Mouse (Mus musculus) midbrain, embryonic 12.5 days (tissue): Measurements from ENCODE around the gene Olfr47. TPM values are rescaled to one million over a fixed set of nuclear protein-coding genes. Genes with fewer than 3 reads are reported as not detected.
A peak's percentile ranks its signal among the peaks of the same experiment; 100 is the strongest.
"Not testable (repeated sequence)": the region's sequence is repeated elsewhere in the genome, so short reads cannot be mapped to it uniquely, and the experiment has no call there.

Experiments
- ATAC-seq: fragments of 200-750 bp; cut with Nextera tagmentation; 2 replicates; pipeline ENCODE4 v1.8.0; 2017; ENCODE audit warnings: low read depth, moderate TSS enrichment, moderate library complexity; ENCODE audit not compliant: low FRiP score
- H3K27ac ChIP-seq: fragments of 300-500 bp; sonication (generic); replicated peaks from 2 replicates; pipeline ENCODE4 v1.5.1; 2016; ENCODE audit warnings: mild to moderate bottlenecking
- H3K27me3 ChIP-seq: fragments of 300-500 bp; sonication (generic); 2 replicates; pipeline ENCODE4 v1.6.1; 2016; ENCODE audit warnings: mild to moderate bottlenecking
- H3K36me3 ChIP-seq: fragments of 300-500 bp; sonication (generic); 2 replicates; pipeline ENCODE4 v1.6.1; 2016
- H3K4me1 ChIP-seq: fragments of 300-500 bp; sonication (generic); 2 replicates; pipeline ENCODE4 v1.6.1; 2016
- H3K4me2 ChIP-seq: fragments of 300-500 bp; sonication (generic); replicated peaks from 2 replicates; pipeline ENCODE4 v1.6.1; 2016; ENCODE audit warnings: mild to moderate bottlenecking, moderate library complexity
- H3K4me3 ChIP-seq: fragments of 300-500 bp; sonication (generic); 2 replicates; pipeline ENCODE4 v1.5.1; 2016; ENCODE audit warnings: mild to moderate bottlenecking
- H3K9ac ChIP-seq: fragments of 300-500 bp; sonication (generic); replicated peaks from 2 replicates; pipeline ENCODE4 v1.6.1; 2016; ENCODE audit warnings: mild to moderate bottlenecking, moderate library complexity
- H3K9me3 ChIP-seq: fragments of 300-500 bp; sonication (generic); 2 replicates; pipeline ENCODE4 v1.6.1; 2016; ENCODE audit warnings: mild to moderate bottlenecking
- WGBS: fragments of 180-500 bp; shearing (Covaris S2); methylation state at CpG from one replicate; pipeline ENCODE4 v1.1.7; 2016; 5-methylcytosine and 5-hydroxymethylcytosine counted together
- polyA plus RNA-seq: library from polyadenylated mRNA; unstranded; fragments of >200 nt; fragmentation: Nextera tagmentation; extraction: Ambion mirVana; gene quantifications from 2 replicates; pipeline ENCODE4 v1.2.1, GENCODE M21; 2016

Gene Olfr47
- polyA plus RNA-seq, result not detected in 2 replicates

DNA sequence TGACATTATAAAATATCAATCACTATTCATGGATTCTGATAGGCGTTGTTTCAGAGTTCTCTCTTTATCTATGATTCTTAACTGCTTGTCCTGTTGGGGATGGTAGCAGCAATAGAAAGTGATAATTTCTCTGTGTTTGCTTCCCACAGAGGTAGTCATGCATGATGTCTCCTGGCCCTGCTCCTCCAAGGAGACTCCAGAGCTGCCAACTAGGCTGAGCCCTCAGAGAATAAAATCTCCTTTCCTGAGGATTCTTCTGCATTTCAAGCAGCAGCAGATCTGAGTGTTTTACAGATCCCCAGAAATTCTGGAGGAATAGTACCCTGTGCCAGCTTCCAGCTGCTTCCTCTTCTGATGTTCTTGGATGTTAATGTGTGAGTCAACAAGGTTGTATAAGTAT lies at the start of gene Olfr47:
Gene Olfr47, plus strand, starts transcription at position 275 of the 400 bp plus-strand sequence.
- H3K9ac ChIP-seq, H3K27me3 ChIP-seq, H3K4me3 ChIP-seq, ATAC-seq, H3K36me3 ChIP-seq, H3K4me1 ChIP-seq, H3K9me3 ChIP-seq, H3K4me2 ChIP-seq, H3K27ac ChIP-seq: not testable (repeated sequence)
- WGBS, result 88% methylated on average over 1 of the region's 1 CpGs

DNA sequence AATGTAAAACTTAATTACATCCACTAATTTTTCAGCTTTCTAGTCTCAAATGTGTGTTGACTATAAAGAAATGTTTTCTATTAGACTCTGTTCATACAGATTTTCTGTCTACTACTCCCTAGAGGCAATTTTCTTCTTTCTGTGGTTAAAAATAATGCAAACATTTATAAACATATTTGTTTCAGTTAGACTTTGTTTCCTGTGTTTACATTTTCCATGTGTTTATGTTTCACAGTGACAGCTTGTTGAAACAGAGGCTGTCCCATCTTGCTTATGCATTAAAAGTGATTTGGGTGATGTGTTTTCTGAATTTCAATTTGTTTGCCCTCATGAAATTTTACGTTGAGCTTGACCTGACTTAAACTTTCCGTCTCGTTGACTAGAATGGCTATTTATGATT lies 40.3 kb upstream of the Olfr47 start:
- Histone ChIP-seq H3K4me3 (no peak overlapping the region), H3K4me2 (no peak overlapping the region), H3K4me1 (no peaks in the 10 kb centered on the region), H3K36me3 (no peaks in the 10 kb centered on the region), H3K9ac (no peak overlapping the region), H3K27ac (no peak overlapping the region), H3K27me3 (no peaks in the 10 kb centered on the region), H3K9me3 (no peaks in the 10 kb centered on the region)
- no peak for ATAC-seq
- 86% methylated on average over 3 of the region's 3 CpGs for WGBS

DNA sequence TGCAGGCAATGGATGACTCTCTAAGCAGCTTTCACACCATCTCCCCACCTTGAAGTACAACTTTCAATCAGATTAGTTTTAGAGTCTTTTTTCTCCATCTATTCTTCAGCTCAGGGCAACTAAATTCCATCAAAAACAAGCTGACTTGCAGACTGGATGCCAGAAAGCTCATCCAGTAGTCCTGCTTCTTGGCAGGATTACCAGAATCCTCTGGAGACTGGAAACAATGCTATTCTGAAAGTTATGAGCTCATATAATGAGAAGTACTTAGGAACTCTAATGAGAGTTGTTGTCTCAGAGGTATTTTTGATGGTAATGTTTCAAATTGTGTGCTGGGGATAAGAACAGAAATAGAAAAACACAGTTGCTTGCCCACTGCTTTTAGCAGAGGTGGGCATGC lies 34.5 kb upstream of the Olfr47 start, which contains the start of gene Olfr435:
Gene Olfr435, plus strand, starts transcription at position 366 of the 400 bp plus-strand sequence.
- H3K27me3 ChIP-seq, result no peaks in the 10 kb centered on the region
- H3K4me3 ChIP-seq, result no peak within 1 kb of the TSS
- H3K4me2 ChIP-seq, result no peak within 1 kb of the TSS
- no peak within 1 kb of the TSS for H3K27ac ChIP-seq
- no peak within 1 kb of the TSS for H3K9ac ChIP-seq
- no peaks in the 10 kb centered on the region for H3K9me3 ChIP-seq
- ATAC-seq, result no peak
- H3K36me3 ChIP-seq, result no peaks in the 10 kb centered on the region
- no peaks in the 10 kb centered on the region for H3K4me1 ChIP-seq

DNA sequence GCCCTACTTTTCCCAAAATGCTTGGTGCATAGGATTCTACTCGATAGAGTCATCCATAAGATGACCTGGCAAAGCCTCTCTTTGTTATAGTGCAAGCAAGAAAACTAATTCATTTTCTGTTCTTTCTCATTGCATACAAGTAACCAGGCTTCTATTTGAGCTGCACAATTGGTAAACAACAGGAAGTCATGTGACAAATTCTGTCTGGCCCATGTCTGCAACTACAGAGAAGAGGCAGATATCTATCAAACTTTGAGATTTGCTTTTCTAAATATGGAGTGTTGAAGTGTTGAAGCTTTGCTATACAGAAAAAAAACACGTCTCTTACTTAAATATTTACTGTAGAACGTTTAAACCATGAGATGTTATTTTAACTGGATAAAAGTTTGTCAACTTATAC lies 33.2 kb upstream of the Olfr47 start:
- ATAC-seq, result no peak
- no peak overlapping the region for H3K4me3 ChIP-seq
- no peaks in the 10 kb centered on the region for H3K36me3 ChIP-seq
- 84% methylated on average over 3 of the region's 3 CpGs for WGBS
- no peaks in the 10 kb centered on the region for H3K9me3 ChIP-seq
- no peaks in the 10 kb centered on the region for H3K27me3 ChIP-seq
- H3K27ac ChIP-seq, result no peak overlapping the region
- no peak overlapping the region for H3K4me2 ChIP-seq
- H3K4me1 ChIP-seq, result no peaks in the 10 kb centered on the region
- no peak overlapping the region for H3K9ac ChIP-seq

DNA sequence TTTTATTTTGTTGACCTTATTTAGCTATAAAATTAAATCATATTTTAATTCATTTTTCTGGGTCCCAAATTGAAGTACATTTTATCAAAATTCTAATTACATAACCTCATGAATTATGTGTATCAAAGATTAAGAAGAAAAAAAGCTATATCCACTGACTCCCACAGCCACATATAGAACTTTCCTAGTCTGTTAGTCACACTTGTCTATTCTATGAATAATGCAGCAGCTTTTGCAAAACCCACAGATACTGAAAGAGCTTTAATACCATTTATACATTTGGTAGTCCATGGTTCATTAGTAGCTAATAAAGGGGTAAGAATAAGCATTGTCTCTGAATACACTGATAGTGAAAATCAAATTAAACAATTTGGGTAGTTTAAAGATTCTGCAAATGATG lies 28.5 kb upstream of the Olfr47 start:
- no peaks in the 10 kb centered on the region for H3K27me3 ChIP-seq
- H3K9me3 ChIP-seq, result no peaks in the 10 kb centered on the region
- H3K4me2 ChIP-seq, result no peak overlapping the region
- H3K9ac ChIP-seq, result no peak overlapping the region
- no peaks in the 10 kb centered on the region for H3K36me3 ChIP-seq
- no peak for ATAC-seq
- H3K4me1 ChIP-seq, result no peaks in the 10 kb centered on the region
- no peak overlapping the region for H3K4me3 ChIP-seq
- H3K27ac ChIP-seq, result no peak overlapping the region

DNA sequence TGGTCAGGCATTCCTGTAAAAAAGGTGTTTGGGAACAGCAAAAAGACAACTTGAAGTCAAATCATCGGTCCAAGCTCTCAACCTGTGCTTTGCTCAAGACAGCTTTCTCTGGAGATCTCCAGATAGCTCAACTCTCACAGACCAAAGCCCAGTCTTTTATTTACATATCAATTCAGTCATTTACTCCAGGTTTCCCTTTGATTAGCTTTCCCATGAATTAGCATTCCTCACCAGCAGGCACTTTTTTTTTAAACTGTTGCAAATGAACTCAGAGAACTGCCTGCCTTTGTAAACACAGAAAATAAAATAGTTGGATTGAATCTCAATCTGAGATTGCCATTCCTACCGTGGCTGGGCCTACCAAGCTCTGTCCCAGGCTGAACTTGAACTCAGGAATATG lies 26.0 kb upstream of the Olfr47 start:
- no peaks in the 10 kb centered on the region for H3K36me3 ChIP-seq
- no peak overlapping the region for H3K27ac ChIP-seq
- no peak for ATAC-seq
- H3K4me2 ChIP-seq, result no peak overlapping the region
- no peaks in the 10 kb centered on the region for H3K9me3 ChIP-seq
- H3K27me3 ChIP-seq, result no peaks in the 10 kb centered on the region
- WGBS, result 47% methylated on average over 2 of the region's 2 CpGs
- H3K4me3 ChIP-seq, result no peak overlapping the region
- H3K9ac ChIP-seq, result no peak overlapping the region
- no peaks in the 10 kb centered on the region for H3K4me1 ChIP-seq

DNA sequence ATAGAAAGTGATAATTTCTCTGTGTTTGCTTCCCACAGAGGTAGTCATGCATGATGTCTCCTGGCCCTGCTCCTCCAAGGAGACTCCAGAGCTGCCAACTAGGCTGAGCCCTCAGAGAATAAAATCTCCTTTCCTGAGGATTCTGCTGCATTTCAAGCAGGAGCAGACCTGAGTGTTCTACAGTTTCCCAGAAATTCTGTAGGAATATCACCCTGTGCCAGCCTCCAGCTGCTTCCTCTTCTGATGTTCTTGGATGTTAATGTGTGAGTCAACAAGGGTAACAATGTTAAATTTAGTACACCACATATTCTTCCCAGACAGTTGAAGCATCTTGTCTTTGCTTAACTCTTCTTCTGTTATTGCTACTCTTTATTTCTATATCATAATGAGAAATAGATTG lies 18.5 kb upstream of the Olfr47 start, which contains the start of gene Olfr434:
Gene Olfr434, plus strand, starts transcription at position 149 of the 400 bp plus-strand sequence.
- not testable (repeated sequence) for H3K9ac ChIP-seq, H3K27me3 ChIP-seq, H3K27ac ChIP-seq, ATAC-seq, H3K4me2 ChIP-seq, H3K4me1 ChIP-seq, H3K9me3 ChIP-seq, H3K4me3 ChIP-seq, H3K36me3 ChIP-seq

DNA sequence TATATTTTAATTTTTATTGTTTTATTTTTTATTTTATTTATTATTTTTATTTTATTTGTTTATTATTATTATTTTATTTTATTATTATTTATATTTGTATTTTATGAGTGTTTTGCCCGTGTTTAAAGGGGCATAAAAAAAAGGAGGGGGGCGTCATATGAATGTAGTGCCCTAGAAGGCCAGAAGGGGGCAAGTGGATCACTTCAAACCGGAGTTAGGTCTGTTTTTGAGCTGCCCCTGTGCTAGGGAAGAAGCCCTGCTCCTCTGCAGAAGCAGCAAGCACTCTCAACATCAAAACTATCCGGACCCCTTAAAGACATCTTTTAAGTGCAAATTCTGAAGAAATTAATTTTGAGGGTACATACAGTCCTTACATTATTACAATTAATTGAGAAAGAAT lies 10.7 kb downstream of the Olfr47 start:
- Histone ChIP-seq H3K9ac (no peak overlapping the region), H3K27ac (no peak overlapping the region), H3K36me3 (no peaks in the 10 kb centered on the region), H3K4me3 (no peak overlapping the region), H3K4me2 (no peak overlapping the region), H3K27me3 (no peaks in the 10 kb centered on the region), H3K9me3 (no peaks in the 10 kb centered on the region), H3K4me1 (no peaks in the 10 kb centered on the region)
- 15% methylated on average over 4 of the region's 4 CpGs for WGBS
- ATAC-seq, result peak; percentile 62; the same call in 1 of the 2 replicates

DNA sequence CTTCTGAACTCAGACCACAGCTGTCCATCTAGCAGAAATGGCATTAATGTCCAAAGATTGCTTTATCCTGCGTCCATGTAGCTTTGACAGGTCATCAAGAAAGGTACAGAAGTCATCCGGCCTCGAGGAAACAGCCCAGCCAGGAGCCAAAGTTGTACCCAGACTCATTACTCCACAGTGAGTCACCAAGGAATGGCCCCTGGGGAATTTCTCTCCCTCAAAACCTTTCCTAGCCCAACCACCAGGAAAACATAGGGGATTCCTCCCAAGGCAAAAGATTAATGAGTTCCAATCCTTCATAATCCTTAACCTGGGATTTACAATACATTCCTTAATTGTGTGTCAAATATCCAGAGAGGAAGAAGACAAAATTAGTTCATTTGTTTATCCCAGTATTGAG lies 16.1 kb downstream of the Olfr47 start:
- H3K4me3 ChIP-seq, result no peak overlapping the region
- 76% methylated on average over 3 of the region's 3 CpGs for WGBS
- H3K27ac ChIP-seq, result no peak overlapping the region
- H3K27me3 ChIP-seq, result no peaks in the 10 kb centered on the region
- no peak overlapping the region for H3K9ac ChIP-seq
- H3K4me2 ChIP-seq, result no peak overlapping the region
- no peaks in the 10 kb centered on the region for H3K36me3 ChIP-seq
- ATAC-seq, result no peak
- no peaks in the 10 kb centered on the region for H3K4me1 ChIP-seq
- no peaks in the 10 kb centered on the region for H3K9me3 ChIP-seq

DNA sequence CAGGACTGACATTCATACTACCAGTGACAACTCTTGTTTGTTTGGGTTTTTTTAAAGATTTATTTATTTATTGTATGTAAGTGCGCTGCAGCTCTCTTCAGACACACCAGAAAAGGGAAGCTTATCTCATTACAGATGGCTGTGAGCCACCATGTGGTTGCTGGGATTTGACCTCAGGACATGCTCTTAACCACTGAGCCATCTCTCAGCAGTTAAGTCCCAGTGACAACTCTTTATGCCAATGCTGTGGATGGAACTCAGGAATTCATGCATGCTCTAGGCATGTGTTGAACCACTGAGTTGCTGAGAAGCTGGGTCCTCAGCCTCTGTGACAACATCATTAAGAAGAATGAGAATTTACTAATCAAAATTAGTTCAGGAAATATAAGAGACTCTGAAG lies 21.7 kb downstream of the Olfr47 start:
- Histone ChIP-seq H3K27me3 (no peaks in the 10 kb centered on the region), H3K9ac (no peak overlapping the region), H3K4me2 (no peak overlapping the region), H3K27ac (no peak overlapping the region), H3K4me3 (no peak overlapping the region), H3K4me1 (no peaks in the 10 kb centered on the region), H3K9me3 (no peaks in the 10 kb centered on the region), H3K36me3 (no peaks in the 10 kb centered on the region)
- 85% methylated on average over 1 of the region's 1 CpGs for WGBS
- no peak for ATAC-seq

DNA sequence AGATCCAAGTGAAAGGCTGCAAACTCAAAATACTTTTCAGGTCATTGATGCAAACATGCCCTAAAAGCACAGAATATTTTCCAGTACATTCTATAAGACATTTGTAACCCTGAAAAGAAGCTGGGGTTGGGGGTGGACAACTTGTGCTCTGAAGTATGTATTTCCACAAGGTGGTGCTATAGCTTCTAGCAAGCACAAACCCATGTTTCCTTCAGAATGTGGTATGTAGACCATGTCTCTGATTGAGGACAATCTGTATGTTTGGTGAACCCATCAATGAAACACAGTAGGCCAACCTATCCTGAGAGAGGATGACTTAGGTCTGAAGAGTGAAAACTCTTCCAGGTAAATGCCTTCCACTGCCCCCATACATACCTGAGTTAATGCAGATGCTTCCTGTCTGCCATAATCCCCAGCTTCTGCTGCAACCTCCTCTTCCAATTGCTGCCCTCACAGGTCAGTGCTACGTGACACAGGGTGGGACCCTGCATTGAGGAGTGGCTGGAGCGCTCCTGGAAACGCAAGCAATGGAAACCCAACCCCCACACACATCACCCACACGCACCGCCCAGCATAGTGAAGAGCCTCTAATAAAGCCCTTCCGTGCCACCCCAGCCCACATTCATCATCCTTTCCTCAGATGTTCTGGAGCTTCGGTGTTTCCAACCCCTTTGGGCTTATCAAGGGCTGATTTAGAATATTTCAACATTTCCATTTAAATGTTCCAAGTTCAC lies 23.0 kb downstream of the Olfr47 start:
- no peak for ATAC-seq

DNA sequence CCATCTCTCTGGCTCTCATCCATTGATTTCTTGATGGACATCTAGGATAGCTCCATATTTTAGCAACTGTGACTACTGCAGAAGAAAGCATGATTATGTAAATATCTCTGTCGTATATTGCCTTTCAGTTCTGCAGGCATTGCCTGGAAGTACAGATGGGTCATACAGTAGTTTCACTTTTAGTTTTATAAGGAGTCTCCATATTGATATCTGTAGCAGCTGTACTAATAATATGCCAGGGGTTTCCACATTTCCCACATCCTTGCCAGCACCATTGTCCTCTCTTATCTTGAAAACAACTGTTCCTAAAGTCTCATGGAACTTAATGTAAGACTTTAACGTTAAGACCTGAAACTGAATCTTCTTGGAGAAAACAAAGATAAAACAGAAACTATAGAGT lies 29.4 kb downstream of the Olfr47 start:
- WGBS, result 72% methylated on average over 2 of the region's 2 CpGs
- no peak for ATAC-seq
- no peaks in the 10 kb centered on the region for H3K9me3 ChIP-seq
- peaks cover 7% of the 10 kb centered on the region for H3K4me1 ChIP-seq
- H3K27me3 ChIP-seq, result peaks cover 19% of the 10 kb centered on the region
- no peak overlapping the region for H3K4me2 ChIP-seq
- H3K27ac ChIP-seq, result no peak overlapping the region
- no peak overlapping the region for H3K9ac ChIP-seq
- H3K4me3 ChIP-seq, result no peak overlapping the region
- H3K36me3 ChIP-seq, result no peaks in the 10 kb centered on the region

More for the DNA sequence above, 23.0 kb downstream of the Olfr47 start:
- H3K36me3 ChIP-seq, result no peaks in the 10 kb centered on the region
- H3K4me3 ChIP-seq, result no peak overlapping the region
- no peaks in the 10 kb centered on the region for H3K27me3 ChIP-seq
- no peak overlapping the region for H3K4me2 ChIP-seq
- no peaks in the 10 kb centered on the region for H3K4me1 ChIP-seq
- no peak overlapping the region for H3K27ac ChIP-seq
- 73% methylated on average over 7 of the region's 7 CpGs for WGBS
- H3K9me3 ChIP-seq, result no peaks in the 10 kb centered on the region
- H3K9ac ChIP-seq, result no peak overlapping the region
